Mouse (Mus musculus) CD4-positive naive resting alpha-beta T cell, adult 76 days (primary cell): ENCODE measurements around the gene Iqgap2. TPM values are rescaled to one million over a fixed set of nuclear protein-coding genes. Genes with fewer than 3 reads are reported as not detected.

Source experiments
- total RNA-seq: library from RNA; stranded (reverse); gene quantifications from one replicate; pipeline ENCODE4 v1.2.4, GENCODE M21; 2023

Gene Iqgap2
- total RNA-seq: 58.8 TPM

DNA sequence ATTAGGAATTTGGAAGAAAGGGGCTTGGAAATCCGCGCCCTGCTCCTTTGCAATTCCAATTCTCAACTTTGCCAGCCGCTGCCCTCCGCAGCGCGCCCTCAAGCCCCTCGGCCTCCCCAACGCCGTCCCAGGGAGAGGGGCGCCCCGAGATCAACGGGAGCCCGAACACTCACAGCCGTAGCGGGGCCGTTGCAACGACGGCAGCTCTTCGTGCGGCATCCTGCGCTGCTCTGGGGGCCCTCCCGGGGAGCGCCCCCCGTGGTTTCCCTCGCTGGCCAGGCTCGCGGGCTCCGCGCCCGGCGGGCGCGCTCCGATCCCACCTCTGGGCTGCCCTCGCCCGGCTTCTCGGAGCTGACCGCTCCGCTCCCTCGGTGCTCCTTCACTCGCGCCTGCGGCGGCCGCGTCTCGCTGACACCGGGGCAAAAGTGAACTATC lies at the start of gene Iqgap2:
TSS of gene Iqgap2 (minus strand) at position 432 of the 435 bp plus-strand sequence.

DNA sequence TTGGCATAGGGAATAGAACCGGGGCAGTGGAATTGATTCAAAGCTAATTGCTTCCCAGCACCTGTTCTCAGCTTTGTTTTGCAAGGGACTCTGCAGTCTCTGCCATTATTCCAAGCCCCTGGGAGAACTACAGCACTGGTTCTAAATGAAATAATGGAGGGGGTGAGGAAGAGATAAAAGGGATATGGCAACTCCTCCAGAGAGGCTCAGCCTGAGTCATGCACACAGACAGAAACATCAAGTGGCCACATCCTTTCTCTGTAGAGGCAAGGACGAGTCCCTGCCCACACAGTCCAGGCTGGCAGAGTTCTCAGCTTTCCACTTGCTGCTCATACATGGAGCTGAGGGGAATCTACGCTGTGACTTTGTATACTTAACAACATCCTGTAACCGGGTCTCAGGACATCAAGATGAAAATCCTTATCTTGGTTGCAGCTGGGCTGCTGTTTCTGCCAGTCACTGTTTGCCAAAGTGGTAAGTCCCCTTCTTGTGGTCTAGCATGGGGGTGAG lies 195.0 kb downstream of the Iqgap2 start, which contains the start of gene F2rl2:
TSS of gene F2rl2 (plus strand) at position 200 of the 510 bp plus-strand sequence.

DNA sequence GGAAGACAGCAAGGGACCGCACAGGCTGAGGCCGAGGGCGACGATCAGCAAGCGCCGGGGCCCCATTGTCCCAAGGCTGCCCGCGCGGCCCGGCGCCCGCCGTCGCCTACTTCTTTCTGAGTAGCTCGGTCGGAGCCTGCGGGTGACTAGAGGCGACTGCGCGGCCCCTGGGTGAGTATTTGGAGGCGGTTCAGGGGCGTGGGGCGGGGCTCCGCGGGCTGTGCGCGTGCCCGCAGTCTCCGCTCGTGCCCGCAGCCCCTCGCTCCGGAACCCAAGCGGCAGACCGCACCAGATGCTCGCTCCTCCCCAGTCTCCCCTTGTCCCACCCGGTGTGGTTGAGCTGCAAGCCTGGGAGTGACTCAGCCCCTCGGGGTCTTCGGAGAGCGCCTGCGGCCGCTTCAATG lies 273.4 kb downstream of the Iqgap2 start, which contains the start of gene F2r:
TSS of gene F2r (minus strand) at position 179 of the 404 bp plus-strand sequence.

Other genes with a start within 250 kb of the Iqgap2 start
- 0.44 TPM for gene F2rl2, start 195.1 kb downstream of the Iqgap2 start, total RNA-seq
- gene Gm20075, start 189.5 kb upstream of the Iqgap2 start, total RNA-seq: 12.6 TPM
- not detected for gene Gm17190, start 190.1 kb upstream of the Iqgap2 start, total RNA-seq
- 0.59 TPM for gene Sv2c, start 240.7 kb upstream of the Iqgap2 start, total RNA-seq